Mouse (Mus musculus) embryonic facial prominence, embryonic 14.5 days (tissue): ENCODE measurements at regions not wholly inside any gene's neighbourhood (a gene's known extent, or its start where the extent isn't known, plus 50 kb on each side); places are given as distances from the start of the nearest gene placed in this dataset.
"Not testable (repeated sequence)": the region's sequence is repeated elsewhere in the genome, so short reads cannot be mapped to it uniquely, and the experiment has no call there.

Source experiments
- ATAC-seq: fragments of 200-750 bp; cut with Nextera tagmentation; 2 replicates; pipeline ENCODE4 v1.8.0; 2017; ENCODE audit warnings: low read depth, moderate number of reproducible peaks, moderate TSS enrichment
- DNase-seq: peaks from one replicate; pipeline ENCODE4 v3.0.0-alpha.2; 2015; ENCODE audit warnings: low spot score
- H3K27ac ChIP-seq: fragments of 300-500 bp; sonication (generic); replicated peaks from 2 replicates; pipeline ENCODE4 v1.5.1; 2014; ENCODE audit warnings: low read depth, mild to moderate bottlenecking, low read length, moderate library complexity
- H3K27me3 ChIP-seq: fragments of 300-500 bp; sonication (generic); replicated peaks from 2 replicates; pipeline ENCODE4 v1.6.1; 2014; ENCODE audit warnings: low read length; ENCODE audit not compliant: control insufficient read depth, insufficient read depth
- H3K36me3 ChIP-seq: fragments of 300-500 bp; sonication (generic); 2 replicates; pipeline ENCODE4 v1.6.1; 2014; ENCODE audit warnings: low read length, mixed read lengths; ENCODE audit not compliant: control insufficient read depth, insufficient read depth
- H3K4me1 ChIP-seq: fragments of 300-500 bp; sonication (generic); 2 replicates; pipeline ENCODE4 v1.6.1; 2014; ENCODE audit warnings: antibody characterized with exemption, low read length; ENCODE audit not compliant: control insufficient read depth, insufficient read depth
- H3K4me2 ChIP-seq: fragments of 300-500 bp; sonication (generic); 2 replicates; pipeline ENCODE4 v1.6.1; 2014; ENCODE audit warnings: low read depth, mild to moderate bottlenecking, low read length, moderate library complexity, mixed read lengths
- H3K4me3 ChIP-seq: fragments of 300-500 bp; sonication (generic); 2 replicates; pipeline ENCODE4 v1.5.1; 2014; ENCODE audit warnings: low read depth, mild to moderate bottlenecking, low read length
- H3K9ac ChIP-seq: fragments of 300-500 bp; sonication (generic); 2 replicates; pipeline ENCODE4 v1.6.1; 2014; ENCODE audit warnings: low read depth, mild to moderate bottlenecking, low read length, moderate library complexity, mixed read lengths
- H3K9me3 ChIP-seq: fragments of 300-500 bp; sonication (generic); 2 replicates; pipeline ENCODE4 v1.6.1; 2016; ENCODE audit warnings: low read length; ENCODE audit not compliant: control insufficient read depth
- WGBS: fragments of 180-500 bp; shearing (Covaris S2); extraction: QIAGEN DNeasy Blood & Tissue Kit; methylation state at CpG from one replicate; pipeline ENCODE4 v1.1.7; 2014; 5-methylcytosine and 5-hydroxymethylcytosine counted together

GRCm38 (mm10) chr10:84308746-84309145 is 131.7 kb downstream of the Nuak1 start:
- not testable (repeated sequence) for H3K36me3 ChIP-seq, ATAC-seq, H3K27ac ChIP-seq, H3K9ac ChIP-seq, H3K9me3 ChIP-seq, H3K4me3 ChIP-seq, H3K4me2 ChIP-seq, H3K27me3 ChIP-seq, DNase-seq, H3K4me1 ChIP-seq
- WGBS = 91% methylated on average over 17 of the region's 17 CpGs

- no peak for DNase-seq
- Histone ChIP-seq H3K9me3 (no peaks in the 10 kb centered on the region), H3K27ac (no peak overlapping the region), H3K4me2 (no peak overlapping the region), H3K4me3 (no peak overlapping the region), H3K4me1 (no peaks in the 10 kb centered on the region), H3K9ac (no peak overlapping the region), H3K36me3 (no peaks in the 10 kb centered on the region), H3K27me3 (no peaks in the 10 kb centered on the region)
- WGBS = 99% methylated on average over 5 of the region's 5 CpGs
- ATAC-seq = no peak
Observed at GRCm38 (mm10) chr10:84310653-84311052, 129.7 kb downstream of the Nuak1 start.

- H3K27ac ChIP-seq = no peak overlapping the region
- H3K9me3 ChIP-seq = no peaks in the 10 kb centered on the region
- no peaks in the 10 kb centered on the region for H3K36me3 ChIP-seq
- DNase-seq = no peak
- no peaks in the 10 kb centered on the region for H3K27me3 ChIP-seq
- H3K9ac ChIP-seq = no peak overlapping the region
- no peaks in the 10 kb centered on the region for H3K4me1 ChIP-seq
- no peak overlapping the region for H3K4me2 ChIP-seq
- ATAC-seq = no peak
- 69% methylated on average over 7 of the region's 7 CpGs for WGBS
- no peak overlapping the region for H3K4me3 ChIP-seq
Observed at GRCm38 (mm10) chr10:84312656-84313055, 127.7 kb downstream of the Nuak1 start.

GRCm38 (mm10) chr10:84316857-84317256 is 123.5 kb downstream of the Nuak1 start:
- Histone ChIP-seq H3K36me3 (no peaks in the 10 kb centered on the region), H3K4me2 (no peak overlapping the region), H3K9ac (no peak overlapping the region), H3K4me3 (no peak overlapping the region), H3K27me3 (no peaks in the 10 kb centered on the region), H3K4me1 (no peaks in the 10 kb centered on the region), H3K9me3 (no peaks in the 10 kb centered on the region), H3K27ac (no peak overlapping the region)
- DNase-seq (no peak), ATAC-seq (no peak)
- WGBS = 89% methylated on average over 1 of the region's 1 CpGs

GRCm38 (mm10) chr10:84317960-84318359 is 122.4 kb downstream of the Nuak1 start:
- Histone ChIP-seq H3K4me3 (no peak overlapping the region), H3K36me3 (no peaks in the 10 kb centered on the region), H3K27me3 (no peaks in the 10 kb centered on the region), H3K4me1 (no peaks in the 10 kb centered on the region), H3K9ac (no peak overlapping the region), H3K9me3 (no peaks in the 10 kb centered on the region), H3K4me2 (no peak overlapping the region), H3K27ac (no peak overlapping the region)
- 37% methylated on average over 5 of the region's 5 CpGs for WGBS
- no peak for ATAC-seq
- peak; percentile 7 for DNase-seq
